Mouse (Mus musculus): ENCODE data around the gene Matn4. TPM values are rescaled to one million over a fixed set of nuclear protein-coding genes. Genes with fewer than 3 reads are reported as not detected.

Gene Matn4
- polyA plus RNA-seq, 2 experiments: 0.44 TPM; not detected in 1

DNA sequence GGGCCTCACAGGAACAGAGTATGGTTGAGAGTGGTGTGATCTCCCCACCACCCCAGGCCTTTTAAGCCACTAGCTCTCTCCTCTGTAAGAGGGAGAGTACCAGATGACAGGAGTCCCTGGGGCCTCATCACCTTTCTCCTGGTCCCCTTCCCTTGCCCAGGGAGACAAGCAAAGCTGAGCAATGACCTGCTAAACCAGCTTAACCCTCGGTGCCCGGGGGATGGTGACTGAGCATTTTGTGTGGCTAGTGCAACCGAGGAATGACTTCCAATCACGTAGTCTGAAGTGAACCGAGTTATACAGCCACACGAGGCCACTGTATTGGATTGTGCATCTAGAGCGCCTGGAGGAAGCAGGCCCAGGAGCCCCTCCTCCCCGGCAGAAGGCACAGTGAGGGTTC, 19.4 kb upstream of the Matn4 start:
- Histone ChIP-seq H3K9me3 (ENCODE audit: control insufficient read depth, low read length) (no peaks in the 10 kb centered on the region), H3K4me1 (replicated peaks; ENCODE audit: control insufficient read depth in 2 of 2, insufficient read depth in 2 of 2, low read length in 1 of 2) (no peaks in the 10 kb centered on the region), H3K27ac (no peak overlapping the region), H3K4me3 (ENCODE audit: insufficient read depth in 1 of 2, low read depth in 2 of 2, low read length in 2 of 2) (no peak overlapping the region), H3K9ac (replicated peaks) (no peak overlapping the region), H3K36me3 (replicated peaks; ENCODE audit: control insufficient read depth, insufficient read depth, low read depth) (no peaks in the 10 kb centered on the region), H3K27me3 (ENCODE audit: control insufficient read depth, insufficient read depth, low read length) (no peaks in the 10 kb centered on the region), H3K4me2 (ENCODE audit: low read depth) (no peak overlapping the region)
- 76% methylated on average over 8 of the region's 8 CpGs for WGBS (ENCODE audit: insufficient replicate concordance)
- no peak for DNase-seq (ENCODE audit: low read depth in 3 of 3, low spot score in 3 of 3)
- no peak for ATAC-seq (ENCODE audit: insufficient read depth)
- TF ChIP-seq CTCF (IDR thresholded peaks at IDR 0.05; ENCODE audit: low read depth) (no peak), EP300 (IDR thresholded peaks at IDR 0.05; ENCODE audit: low read depth) (no peak)

GRCm38 (mm10) chr2:164423464-164423863, 18.5 kb upstream of the Matn4 start:
- H3K27me3 ChIP-seq (ENCODE audit: control insufficient read depth, insufficient read depth, low read length): no peaks in the 10 kb centered on the region
- no peak overlapping the region for H3K4me3 ChIP-seq (ENCODE audit: insufficient read depth in 1 of 2, low read depth in 2 of 2, low read length in 2 of 2)
- no peak overlapping the region for H3K9ac ChIP-seq (replicated peaks)
- no peaks in the 10 kb centered on the region for H3K4me1 ChIP-seq (replicated peaks; ENCODE audit: control insufficient read depth in 2 of 2, insufficient read depth in 2 of 2, low read length in 1 of 2)
- no peaks in the 10 kb centered on the region for H3K9me3 ChIP-seq (ENCODE audit: control insufficient read depth, low read length)
- no peak overlapping the region for H3K4me2 ChIP-seq (ENCODE audit: low read depth)
- no peak for ATAC-seq (ENCODE audit: insufficient read depth)
- no peak for TF ChIP-seq CTCF (IDR thresholded peaks at IDR 0.05; ENCODE audit: low read depth)
- TF ChIP-seq EP300 (IDR thresholded peaks at IDR 0.05; ENCODE audit: low read depth): no peak
- no peaks in the 10 kb centered on the region for H3K36me3 ChIP-seq (replicated peaks; ENCODE audit: control insufficient read depth, insufficient read depth, low read depth)
- no peak overlapping the region for H3K27ac ChIP-seq
- no peak for DNase-seq (ENCODE audit: low read depth in 3 of 3, low spot score in 3 of 3)
- WGBS (ENCODE audit: insufficient replicate concordance): 72% methylated on average over 11 of the region's 11 CpGs

DNA sequence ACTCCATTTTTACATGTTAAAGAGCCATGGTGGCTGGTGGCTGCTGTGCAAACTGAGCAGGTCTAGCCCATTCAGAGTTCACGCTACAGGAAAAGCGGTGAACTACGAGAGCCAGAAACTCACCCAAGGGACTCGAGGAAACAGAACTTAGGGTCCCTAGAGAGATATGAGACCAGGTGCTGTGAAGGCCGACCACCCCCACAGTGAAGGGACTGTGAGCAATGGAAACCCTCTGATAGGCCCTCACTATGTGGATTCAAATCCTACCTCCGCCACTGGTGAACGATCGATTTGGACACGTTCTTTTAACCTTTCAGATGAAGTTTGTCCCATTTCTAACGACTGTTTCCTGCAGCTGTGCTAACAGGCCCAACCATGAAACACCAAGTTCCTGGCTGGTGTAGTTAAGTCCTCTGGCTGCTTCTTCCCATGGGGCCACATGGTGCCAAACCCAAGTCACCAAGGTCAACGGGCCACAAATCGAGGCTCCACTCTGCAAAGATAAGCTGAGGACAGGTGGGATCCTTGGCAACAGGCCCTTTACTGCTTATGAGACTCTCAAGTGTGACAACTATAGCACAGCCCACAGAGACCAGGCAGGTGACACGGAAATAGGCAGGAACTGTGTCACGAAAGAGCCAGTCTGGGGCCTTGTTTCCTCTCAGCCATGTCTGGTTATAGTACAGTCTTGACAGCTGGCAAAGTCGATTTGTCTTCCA, 17.9 kb upstream of the Matn4 start:
- no peaks in the 10 kb centered on the region for H3K36me3 ChIP-seq (replicated peaks; ENCODE audit: control insufficient read depth, insufficient read depth, low read depth)
- no peaks in the 10 kb centered on the region for H3K4me1 ChIP-seq (replicated peaks; ENCODE audit: control insufficient read depth in 2 of 2, insufficient read depth in 2 of 2, low read length in 1 of 2)
- H3K9me3 ChIP-seq (ENCODE audit: control insufficient read depth, low read length): no peaks in the 10 kb centered on the region
- 70% methylated on average over 15 of the region's 15 CpGs for WGBS (ENCODE audit: insufficient replicate concordance)
- TF ChIP-seq CTCF (IDR thresholded peaks at IDR 0.05; ENCODE audit: low read depth) (no peak), EP300 (IDR thresholded peaks at IDR 0.05; ENCODE audit: low read depth) (no peak)
- H3K9ac ChIP-seq (replicated peaks): no peak overlapping the region
- ATAC-seq (ENCODE audit: insufficient read depth) (no peak), DNase-seq (ENCODE audit: low read depth in 3 of 3, low spot score in 3 of 3) (no peak)
- no peak overlapping the region for H3K4me2 ChIP-seq (ENCODE audit: low read depth)
- H3K27me3 ChIP-seq (ENCODE audit: control insufficient read depth, insufficient read depth, low read length): no peaks in the 10 kb centered on the region
- H3K27ac ChIP-seq: no peak overlapping the region
- H3K4me3 ChIP-seq (ENCODE audit: insufficient read depth in 1 of 2, low read depth in 2 of 2, low read length in 2 of 2): no peak overlapping the region

DNA sequence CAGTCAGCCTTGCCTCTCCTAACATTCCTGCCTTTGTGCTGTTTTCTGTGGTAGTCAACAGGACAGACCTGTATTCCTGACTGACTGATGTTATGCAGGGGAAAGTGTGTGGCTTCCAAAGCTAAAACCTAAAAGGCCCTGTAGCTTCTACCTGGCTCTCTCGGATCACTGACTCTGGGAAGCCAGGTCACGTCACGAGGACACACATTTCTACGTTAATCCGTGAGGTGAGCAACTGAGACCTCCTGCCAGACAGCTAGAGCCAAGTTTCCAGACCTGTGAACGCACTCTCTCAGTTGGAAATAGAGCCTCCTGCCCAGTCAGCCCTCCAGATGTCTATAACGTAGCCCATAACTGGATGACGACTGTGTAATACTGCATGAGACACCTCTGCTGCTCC, 17.0 kb upstream of the Matn4 start:
- ATAC-seq (ENCODE audit: insufficient read depth): no peak
- H3K36me3 ChIP-seq (replicated peaks; ENCODE audit: control insufficient read depth, insufficient read depth, low read depth): no peaks in the 10 kb centered on the region
- no peaks in the 10 kb centered on the region for H3K9me3 ChIP-seq (ENCODE audit: control insufficient read depth, low read length)
- no peak overlapping the region for H3K27ac ChIP-seq
- WGBS (ENCODE audit: insufficient replicate concordance): 68% methylated on average over 8 of the region's 8 CpGs
- no peak overlapping the region for H3K4me2 ChIP-seq (ENCODE audit: low read depth)
- no peak overlapping the region for H3K9ac ChIP-seq (replicated peaks)
- no peak overlapping the region for H3K4me3 ChIP-seq (ENCODE audit: insufficient read depth in 1 of 2, low read depth in 2 of 2, low read length in 2 of 2)
- no peaks in the 10 kb centered on the region for H3K27me3 ChIP-seq (ENCODE audit: control insufficient read depth, insufficient read depth, low read length)
- no peak for DNase-seq (ENCODE audit: low read depth in 3 of 3, low spot score in 3 of 3)
- no peaks in the 10 kb centered on the region for H3K4me1 ChIP-seq (replicated peaks; ENCODE audit: control insufficient read depth in 2 of 2, insufficient read depth in 2 of 2, low read length in 1 of 2)
- no peak for TF ChIP-seq EP300 (IDR thresholded peaks at IDR 0.05; ENCODE audit: low read depth)
- no peak for TF ChIP-seq CTCF (IDR thresholded peaks at IDR 0.05; ENCODE audit: low read depth)

GRCm38 (mm10) chr2:164421306-164421705, 16.3 kb upstream of the Matn4 start:
- no peaks in the 10 kb centered on the region for H3K9me3 ChIP-seq (ENCODE audit: control insufficient read depth, low read length)
- WGBS (ENCODE audit: insufficient replicate concordance): 66% methylated on average over 7 of the region's 7 CpGs
- no peak overlapping the region for H3K9ac ChIP-seq (replicated peaks)
- no peak overlapping the region for H3K27ac ChIP-seq
- no peaks in the 10 kb centered on the region for H3K4me1 ChIP-seq (replicated peaks; ENCODE audit: control insufficient read depth in 2 of 2, insufficient read depth in 2 of 2, low read length in 1 of 2)
- no peak overlapping the region for H3K4me2 ChIP-seq (ENCODE audit: low read depth)
- no peaks in the 10 kb centered on the region for H3K27me3 ChIP-seq (ENCODE audit: control insufficient read depth, insufficient read depth, low read length)
- H3K36me3 ChIP-seq (replicated peaks; ENCODE audit: control insufficient read depth, insufficient read depth, low read depth): no peaks in the 10 kb centered on the region
- DNase-seq (ENCODE audit: low read depth in 3 of 3, low spot score in 3 of 3) (no peak), ATAC-seq (ENCODE audit: insufficient read depth) (no peak)
- H3K4me3 ChIP-seq (ENCODE audit: insufficient read depth in 1 of 2, low read depth in 2 of 2, low read length in 2 of 2): no peak overlapping the region
- TF ChIP-seq EP300 (IDR thresholded peaks at IDR 0.05; ENCODE audit: low read depth) (no peak), CTCF (IDR thresholded peaks at IDR 0.05; ENCODE audit: low read depth) (no peak)
